Mouse (Mus musculus): Measurements from ENCODE around the gene Tnpo3.

DNA sequence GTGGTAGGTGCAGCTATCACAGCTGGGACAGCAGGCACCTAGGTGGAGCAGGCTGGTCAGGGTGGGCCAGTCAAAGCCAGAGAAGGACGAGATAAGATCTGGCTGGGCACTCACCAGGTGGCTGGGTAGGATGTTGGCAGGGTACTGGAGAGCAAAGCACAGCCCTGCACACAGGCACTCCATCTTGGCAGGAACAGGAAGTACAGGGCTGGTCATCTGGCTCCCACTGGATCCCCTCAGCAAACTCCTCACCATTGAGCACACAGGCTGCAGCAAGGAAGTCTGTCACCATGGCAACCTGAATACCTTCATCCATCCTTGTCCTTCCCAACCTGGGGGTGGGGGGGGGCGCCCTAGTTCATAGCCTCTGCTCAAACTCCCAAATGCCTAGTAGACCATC lies 111.9 kb downstream of the Tnpo3 start:
- TF ChIP-seq GATA1 (IDR thresholded peaks at IDR 0.05; ENCODE audit: low read length), result no peak
- no peak for TF ChIP-seq TAL1 (IDR thresholded peaks at IDR 0.05; ENCODE audit: low read length)
